Mouse (Mus musculus) G1E (cell line): ENCODE measurements around the gene Zfp523.

Experiments
- CTCF ChIP-seq: IDR thresholded peaks from 2 replicates; pipeline ENCODE4 v1.5.1; 2012; ENCODE audit warnings: low read depth, low read length, inconsistent platforms, mixed read lengths
- GATA1 ChIP-seq: IDR thresholded peaks from 2 replicates; pipeline ENCODE4 v1.6.1; 2012; ENCODE audit warnings: borderline replicate concordance, low read length, inconsistent platforms, mixed read lengths
- POLR2AphosphoS5 ChIP-seq: IDR thresholded peaks from 2 replicates; pipeline ENCODE4 v1.6.1; 2012; ENCODE audit warnings: low read depth, low read length, inconsistent platforms; ENCODE audit not compliant: insufficient replicate concordance
- TAL1 ChIP-seq: conservative IDR thresholded peaks from 2 replicates; pipeline ENCODE4 v1.6.1; 2012; ENCODE audit warnings: low read depth, low read length, inconsistent platforms, mixed read lengths

- TF ChIP-seq CTCF (no peak), TAL1 (no peak), POLR2AphosphoS5 (no peak), GATA1 (no peak)
Observed at GRCm38 (mm10) chr17:28195033-28195432, 18.1 kb downstream of the Zfp523 start.
